Mouse (Mus musculus) megakaryocyte progenitor cell, adult 5-6 weeks (primary cell): ENCODE results near the gene Asb17. TPM values are rescaled to one million over a fixed set of nuclear protein-coding genes. Genes with fewer than 3 reads are reported as not detected.
A peak's percentile ranks its signal among the peaks of the same experiment; 100 is the strongest.
"Not testable (repeated sequence)": the region's sequence is repeated elsewhere in the genome, so short reads cannot be mapped to it uniquely, and the experiment has no call there.

ENCODE experiments used
- ATAC-seq: replicated peaks from 2 replicates; pipeline ENCODE4 v1.8.0; 2016; ENCODE audit warnings: mild to moderate bottlenecking, moderate TSS enrichment, inconsistent platforms; ENCODE audit not compliant: poor library complexity
- total RNA-seq, 2 experiments: library from RNA; stranded (forward) in 1 of 2; stranded (reverse) in 1 of 2; fragments of 157-497, 149-512 nt in 1 of 2; fragments of 200-1000 nt in 1 of 2; gene quantifications; 2 replicates each; pipeline versions ENCODE4 v1.2.3 to v1.2.4; 2015 to 2017

Gene Asb17
- total RNA-seq (2015) (0.51 and 0.64 TPM in 2 replicates), total RNA-seq (2017) (1.2 and 1.8 TPM in 2 replicates)

DNA sequence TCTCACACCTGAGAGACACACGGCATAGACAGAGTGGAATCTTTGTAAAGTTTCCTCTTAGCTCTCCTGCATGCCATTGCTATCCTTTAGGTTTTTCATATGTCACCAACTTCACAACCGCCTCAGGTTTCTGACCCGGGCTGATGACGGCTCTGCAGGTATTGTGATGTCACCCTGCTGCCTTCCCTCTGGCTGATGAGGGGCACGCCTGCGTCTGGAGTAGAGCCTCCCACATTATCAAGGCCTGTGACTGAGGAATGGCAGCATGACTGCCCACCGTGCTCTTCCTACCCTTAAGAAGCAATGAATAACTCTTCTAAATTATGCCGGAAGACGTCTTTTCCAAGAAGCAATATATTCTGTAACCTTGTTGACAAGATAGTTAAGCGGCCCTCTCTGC is at the start of gene Asb17:
Gene Asb17, plus strand, starts transcription at position 180 of the 400 bp plus-strand sequence.
- no peak for ATAC-seq

DNA sequence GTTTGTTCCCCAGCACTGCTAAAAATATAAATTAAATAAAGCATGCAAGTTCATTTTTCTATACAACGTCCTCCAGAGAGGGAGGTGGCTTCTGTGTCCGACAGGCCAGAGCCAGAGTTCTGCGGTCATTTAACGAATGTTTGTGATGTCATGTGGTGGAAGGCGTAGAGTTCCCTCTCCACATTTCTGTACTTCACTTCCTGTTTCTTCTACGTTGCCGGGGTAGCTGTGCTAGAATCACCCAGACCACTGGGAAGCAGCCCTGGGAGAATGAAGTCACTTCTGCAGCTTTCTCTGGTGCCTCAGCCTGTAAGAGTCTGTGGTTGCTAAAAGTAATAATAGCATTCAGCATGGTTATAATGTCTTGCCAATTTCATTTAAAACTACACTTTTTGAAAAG is 46.4 kb upstream of the Asb17 start:
- peak; percentile 93 for ATAC-seq

DNA sequence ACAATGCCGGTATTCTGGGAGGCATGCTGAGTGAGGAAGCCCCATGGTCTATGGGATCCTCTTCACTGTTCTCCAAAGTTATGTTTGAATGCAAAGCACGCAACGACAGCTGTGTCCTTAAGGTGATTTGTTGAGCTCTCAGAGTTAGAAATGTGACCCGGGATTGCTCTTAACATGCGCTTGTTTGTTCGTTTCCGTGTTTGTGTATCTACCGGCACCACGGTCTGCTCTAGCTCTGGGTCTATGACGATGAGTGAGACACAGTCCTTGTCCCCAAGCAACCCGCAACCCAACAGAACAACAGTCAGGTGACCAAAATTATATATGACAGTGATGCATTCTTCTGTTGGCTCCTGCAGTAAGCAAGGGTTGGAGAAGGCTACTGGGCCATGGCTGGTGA is 44.4 kb upstream of the Asb17 start:
- ATAC-seq: no peak

DNA sequence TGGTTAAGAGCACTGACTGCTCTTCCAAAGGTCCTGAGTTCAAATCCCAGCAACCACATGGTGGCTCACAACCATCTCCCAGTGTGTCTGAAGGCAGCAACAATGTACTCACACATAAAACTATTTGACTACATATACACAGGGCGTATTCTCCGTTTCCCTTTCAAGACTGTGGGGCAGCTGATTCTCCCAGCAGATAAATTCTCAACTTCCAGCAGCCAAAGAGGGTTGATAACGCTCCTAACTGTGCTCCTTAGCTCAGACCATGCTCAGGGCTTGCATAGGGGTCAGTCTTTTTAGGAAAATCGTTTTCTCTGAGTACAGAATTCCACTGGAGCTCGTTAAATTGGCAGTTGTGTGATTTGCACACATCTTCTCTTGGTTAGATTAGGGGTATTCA is 43.3 kb upstream of the Asb17 start:
- no peak for ATAC-seq

DNA sequence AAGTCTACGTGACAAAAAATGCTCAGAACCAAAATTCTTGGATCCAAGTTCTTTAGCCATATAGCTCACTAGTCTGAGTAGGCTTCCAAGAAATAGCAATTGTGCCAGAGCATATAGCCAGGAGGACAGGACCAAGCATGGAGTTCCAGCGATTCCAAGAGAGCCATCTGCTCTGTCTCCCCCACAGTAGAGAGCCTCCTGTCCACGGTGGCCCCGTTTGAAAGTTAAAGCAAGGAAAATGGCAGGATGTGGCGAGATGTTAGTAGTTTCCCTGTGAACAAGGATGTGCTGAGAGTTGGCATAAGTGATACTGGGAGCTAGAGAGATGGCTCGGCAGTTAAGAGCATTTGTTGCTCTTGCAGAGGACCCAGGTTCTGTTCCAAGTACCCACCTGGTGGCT is 42.5 kb upstream of the Asb17 start:
- no peak for ATAC-seq

DNA sequence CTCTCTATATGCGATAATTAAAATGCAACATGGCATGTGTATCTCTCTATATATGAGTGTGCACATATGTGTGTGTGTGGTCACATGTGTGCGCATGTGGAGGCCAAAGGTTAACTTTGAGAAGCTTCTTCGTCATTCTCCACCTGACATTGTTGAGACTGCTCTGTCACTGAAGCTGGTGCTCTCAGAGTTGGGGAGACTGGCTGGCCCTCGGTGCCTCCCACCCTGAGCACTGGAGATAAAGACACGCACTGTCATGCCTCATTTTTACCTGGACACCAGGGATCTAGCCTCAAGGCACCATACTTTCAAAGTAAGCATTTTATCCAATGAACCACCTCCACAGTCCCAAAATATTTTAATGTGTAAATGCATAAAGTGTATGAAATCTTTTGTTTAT is 41.4 kb upstream of the Asb17 start:
- 0 out of 2 replicates have a peak, but pooled peaks have one; percentile 26 for ATAC-seq

DNA sequence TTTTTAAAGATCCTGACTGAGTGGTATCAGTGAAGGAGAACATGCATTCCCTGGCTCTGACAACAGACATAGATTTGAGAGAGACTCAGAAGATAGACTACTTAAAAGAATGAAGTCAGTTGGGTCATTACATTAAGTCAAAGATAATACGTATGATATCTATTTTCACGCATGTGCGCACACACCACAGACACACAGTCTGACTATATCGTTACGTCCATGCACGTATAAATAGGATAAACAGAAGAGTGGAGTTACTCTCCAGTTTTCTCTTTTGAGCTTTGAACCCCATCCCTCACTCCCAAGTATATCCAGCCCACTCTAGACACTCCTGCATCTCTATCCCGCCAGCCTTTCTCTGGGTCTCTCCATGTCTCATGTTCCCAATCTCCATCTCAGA is 40.0 kb upstream of the Asb17 start:
- ATAC-seq: no peak

DNA sequence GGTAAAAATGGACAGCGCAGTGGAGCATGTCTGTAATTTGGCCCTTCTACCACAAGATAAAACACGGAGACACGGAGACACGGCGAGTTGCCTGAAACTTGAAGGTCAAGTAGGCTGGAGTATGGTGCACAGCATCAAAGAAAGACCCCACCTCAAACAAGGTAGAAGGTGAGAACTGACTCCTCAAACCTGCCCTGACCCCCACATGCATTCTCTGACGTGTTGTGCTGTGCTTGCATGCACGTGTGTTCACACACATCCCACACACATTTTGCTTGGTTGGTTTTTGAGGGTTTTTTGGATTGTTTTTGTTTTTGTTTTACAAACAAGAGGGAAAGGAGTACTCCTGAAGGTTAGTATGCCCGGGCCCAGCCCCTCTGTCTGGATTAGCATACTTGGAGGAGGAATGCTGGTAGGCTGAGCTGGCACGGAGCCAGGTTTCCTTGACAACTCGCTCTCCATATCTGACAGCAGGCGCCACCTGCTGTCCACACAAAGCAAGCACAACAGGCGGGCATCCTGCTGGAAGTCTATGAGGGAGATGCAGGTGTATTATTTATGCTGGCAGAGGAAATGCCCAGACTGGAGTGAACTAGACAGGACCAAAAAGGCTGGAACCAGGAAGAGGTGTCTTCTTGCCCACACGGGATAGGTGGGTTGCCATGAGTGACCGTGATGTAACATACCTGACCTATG is 37.8 kb upstream of the Asb17 start:
- ATAC-seq: peak; percentile 86

DNA sequence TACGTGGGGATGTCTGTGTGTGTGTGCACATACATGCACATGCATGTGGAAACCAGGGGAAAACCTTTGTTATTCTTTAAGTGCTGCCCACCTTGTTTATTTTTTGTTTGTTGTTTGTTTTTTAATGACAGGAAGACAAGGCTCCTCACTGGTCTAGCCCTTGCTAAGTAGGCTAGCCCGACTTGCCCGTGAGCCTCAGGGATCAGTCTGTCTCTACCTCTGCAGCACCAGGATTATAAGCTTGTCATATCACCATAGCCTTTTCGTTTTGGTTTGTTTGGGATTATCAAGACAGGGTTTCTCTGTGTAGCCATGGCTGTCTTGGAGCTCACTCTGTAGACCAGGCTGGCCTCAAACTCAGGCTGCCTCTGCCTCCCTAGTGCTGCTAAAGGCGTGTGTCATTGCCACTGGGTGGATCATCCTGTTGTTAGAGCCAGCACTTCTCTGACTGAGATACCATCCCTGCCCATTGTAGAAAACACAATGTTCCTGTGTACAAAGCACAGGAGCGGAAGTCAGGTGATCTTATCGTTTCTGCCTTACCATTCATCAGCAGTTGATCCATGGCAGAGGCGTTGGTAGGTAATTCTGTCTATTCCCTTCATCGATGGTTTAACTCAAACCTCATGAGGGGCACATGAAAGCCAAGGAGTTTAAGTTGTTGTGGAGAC is 37.1 kb upstream of the Asb17 start:
- no peak for ATAC-seq

DNA sequence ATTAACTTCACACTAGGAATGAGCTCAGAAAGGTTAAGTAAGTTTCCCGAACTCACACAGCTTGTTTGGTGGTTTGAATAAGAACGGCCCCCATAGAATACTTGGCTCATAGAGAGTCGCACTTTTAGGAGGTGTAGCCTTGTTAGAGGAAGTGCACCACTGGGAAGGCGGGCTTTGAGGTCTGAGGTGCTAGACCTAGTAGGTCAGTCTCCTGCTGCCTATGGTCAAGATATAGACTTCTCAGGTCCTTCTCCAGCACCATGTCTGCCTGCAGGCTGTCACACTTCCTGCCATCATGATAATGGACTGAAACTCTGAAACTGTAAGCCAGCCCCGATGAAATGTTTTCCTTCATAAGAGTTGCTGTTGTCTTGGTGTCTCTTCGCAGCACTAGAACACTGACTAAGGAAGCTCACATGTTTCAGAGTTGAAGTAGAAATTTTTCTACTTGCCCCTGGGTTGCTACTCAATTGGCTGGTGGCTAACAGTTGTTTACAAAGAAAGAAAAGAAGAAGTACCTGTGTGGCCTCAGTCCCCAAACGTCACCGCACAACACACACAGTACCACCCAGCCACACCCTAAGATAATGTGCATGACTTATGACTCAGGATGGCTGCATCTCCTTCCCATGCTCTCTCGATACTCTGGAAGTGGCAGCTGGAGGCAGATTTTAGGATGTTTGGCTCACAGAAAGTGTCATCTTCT is 36.4 kb upstream of the Asb17 start:
- peak; percentile 36; the same call in 1 of the 2 replicates for ATAC-seq

DNA sequence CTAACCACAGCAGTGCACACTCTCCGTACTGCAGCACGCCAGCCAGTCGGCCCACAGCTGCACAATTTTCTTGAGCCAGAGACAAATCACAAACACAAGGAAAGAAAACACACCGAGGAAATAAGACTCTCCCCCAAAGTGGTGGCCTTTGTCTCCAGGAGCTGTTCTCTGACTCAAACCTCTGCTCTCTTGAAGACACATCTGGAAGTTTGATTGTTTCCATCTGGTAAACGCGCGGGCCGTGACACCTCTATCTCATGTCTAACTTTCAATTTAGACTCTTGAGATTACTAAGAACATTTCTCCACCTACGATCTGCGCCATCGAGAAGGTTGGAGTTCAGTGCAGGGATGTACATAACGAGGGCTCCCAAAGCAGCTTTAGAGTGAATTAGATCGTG is 35.6 kb upstream of the Asb17 start:
- ATAC-seq: no peak

DNA sequence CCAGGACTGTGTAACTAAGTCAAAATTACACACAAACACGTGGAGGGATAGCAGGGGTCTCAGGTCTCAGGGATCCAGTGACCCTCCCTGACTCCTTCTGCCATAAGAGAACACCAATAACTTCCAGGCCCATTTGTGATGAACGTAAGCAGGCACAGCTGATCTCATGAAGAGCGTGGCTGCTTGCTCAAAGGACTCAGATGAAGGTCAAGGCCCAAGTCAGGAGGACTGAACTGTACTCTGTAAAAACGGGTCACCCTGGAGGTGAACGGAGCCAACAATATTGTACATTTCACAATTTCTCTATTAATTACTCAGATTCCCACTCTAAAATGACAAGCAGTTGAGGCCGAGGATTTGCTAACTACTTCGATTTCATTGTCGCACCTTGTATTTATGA is 30.0 kb upstream of the Asb17 start:
- no peak for ATAC-seq

DNA sequence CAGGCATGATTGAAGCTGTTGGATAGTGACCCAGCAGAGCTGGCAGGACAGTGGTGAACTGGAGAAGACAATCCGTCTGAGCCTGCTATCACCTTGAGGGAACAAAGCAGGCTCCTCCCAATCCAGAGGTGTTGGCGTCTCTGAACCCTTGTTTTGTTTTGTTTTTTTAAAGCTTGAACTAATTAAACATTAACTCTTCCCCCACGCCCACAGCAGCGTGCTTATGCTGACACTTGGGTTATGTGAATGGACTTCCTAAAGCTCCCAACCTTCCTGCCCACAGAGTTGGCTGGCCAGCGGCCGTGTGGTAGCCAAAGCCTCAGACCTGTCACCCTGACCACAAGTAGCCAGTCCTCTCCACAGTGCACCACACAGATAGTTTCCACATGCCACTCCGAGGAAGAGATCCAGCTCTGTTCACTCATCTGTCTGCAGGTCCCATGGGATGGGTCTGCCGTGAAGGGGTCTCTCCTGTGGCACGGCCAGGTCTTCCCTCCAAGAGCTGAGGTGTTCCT is 26.6 kb upstream of the Asb17 start:
- ATAC-seq: no peak

DNA sequence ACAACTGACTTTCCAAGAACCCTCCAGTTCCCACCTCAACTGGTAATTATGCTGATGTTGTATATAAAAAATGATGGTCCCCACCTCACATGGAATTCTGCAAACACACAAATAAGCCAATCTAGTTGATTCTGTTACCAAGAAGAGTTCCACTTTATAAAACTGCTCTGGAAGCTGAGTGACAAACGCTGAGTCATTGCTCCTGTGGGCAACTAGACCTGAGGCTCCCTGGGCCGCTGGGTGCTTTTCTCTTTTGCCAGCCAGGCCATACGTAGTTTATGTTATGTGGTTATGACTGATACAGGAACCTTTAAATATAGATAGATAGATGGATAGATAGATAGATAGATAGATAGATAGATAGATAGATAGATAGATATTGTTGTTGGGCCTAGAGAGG is 25.3 kb upstream of the Asb17 start:
- peak; percentile 66 for ATAC-seq

DNA sequence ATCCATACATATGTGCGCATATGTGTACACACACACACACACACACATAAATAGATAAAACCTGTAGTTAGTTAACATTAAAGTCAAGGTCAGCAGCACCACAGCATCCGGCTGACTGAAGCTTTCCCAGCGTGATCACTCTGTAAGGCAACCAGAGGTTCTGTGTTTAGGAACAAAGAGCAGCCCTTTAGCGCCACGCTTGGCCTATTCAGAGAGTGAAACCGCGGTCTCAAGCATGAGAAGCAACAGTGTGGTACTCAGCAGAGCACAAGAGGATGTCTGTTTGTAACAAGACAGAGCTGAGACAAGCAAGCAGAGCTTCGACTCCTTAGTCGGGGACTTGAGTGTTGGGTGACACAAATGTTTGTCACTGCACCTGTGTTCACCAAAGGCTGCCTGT is 24.6 kb upstream of the Asb17 start:
- no peak for ATAC-seq

DNA sequence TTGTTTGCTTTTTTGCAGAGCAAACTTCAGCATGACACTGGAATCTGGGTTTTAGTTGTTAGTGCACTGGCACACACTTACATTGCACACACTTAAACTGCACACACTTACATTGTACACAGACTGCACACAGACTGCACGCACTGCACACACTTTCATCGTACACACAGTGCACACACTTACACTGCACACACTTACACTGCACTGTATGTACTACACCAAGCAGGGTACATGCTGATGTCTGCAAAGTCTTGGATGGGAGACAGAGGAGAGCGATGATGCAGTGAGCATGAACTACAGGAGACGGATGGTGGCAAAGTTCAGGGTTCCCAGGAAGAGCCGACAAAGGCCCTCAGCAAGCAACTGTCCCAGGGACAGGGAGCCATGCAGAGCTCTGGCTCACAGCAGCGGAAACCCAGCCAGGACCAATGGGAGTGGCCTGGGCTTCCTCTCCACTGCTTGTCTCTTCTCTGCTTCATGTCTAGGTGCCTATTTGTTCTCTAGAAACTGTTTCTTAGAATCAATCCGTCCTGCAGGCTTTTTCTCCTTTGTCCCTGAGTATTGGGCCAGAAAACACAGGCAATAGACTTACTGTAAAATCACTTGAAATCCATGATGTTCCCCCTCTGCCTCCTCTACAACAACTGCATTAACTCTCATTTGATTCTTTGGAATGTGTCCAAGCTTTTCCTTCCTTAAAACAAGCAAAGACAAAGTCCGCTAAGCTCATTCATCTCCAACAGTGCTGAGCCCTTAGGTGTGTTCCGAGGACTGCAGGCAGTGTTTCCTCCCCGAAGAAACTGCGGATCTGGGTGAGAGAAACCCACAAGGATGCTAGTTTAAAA is 20.1 kb upstream of the Asb17 start:
- 0 out of 2 replicates have a peak, but pooled peaks have one; percentile 35 for ATAC-seq

DNA sequence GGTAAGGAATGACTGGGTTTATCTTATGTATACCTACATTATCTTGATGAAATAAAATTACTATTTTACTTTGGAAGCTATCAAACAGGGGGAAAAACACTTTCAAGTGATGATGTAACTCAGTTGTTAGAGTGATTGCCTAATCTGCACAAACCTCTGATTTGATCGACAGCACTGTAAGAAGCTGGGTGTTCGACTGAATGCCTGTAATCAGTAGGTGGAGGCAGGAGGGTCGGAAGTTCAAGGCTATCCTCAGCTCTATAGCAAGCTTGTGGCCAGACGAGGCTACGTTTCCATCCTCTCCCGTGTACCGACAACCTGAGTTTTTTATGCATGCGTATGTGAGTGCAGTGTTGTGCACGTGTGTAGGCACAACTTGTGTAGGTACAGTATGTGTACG is 18.8 kb upstream of the Asb17 start:
- 0 out of 2 replicates have a peak, but pooled peaks have one; percentile 30 for ATAC-seq

DNA sequence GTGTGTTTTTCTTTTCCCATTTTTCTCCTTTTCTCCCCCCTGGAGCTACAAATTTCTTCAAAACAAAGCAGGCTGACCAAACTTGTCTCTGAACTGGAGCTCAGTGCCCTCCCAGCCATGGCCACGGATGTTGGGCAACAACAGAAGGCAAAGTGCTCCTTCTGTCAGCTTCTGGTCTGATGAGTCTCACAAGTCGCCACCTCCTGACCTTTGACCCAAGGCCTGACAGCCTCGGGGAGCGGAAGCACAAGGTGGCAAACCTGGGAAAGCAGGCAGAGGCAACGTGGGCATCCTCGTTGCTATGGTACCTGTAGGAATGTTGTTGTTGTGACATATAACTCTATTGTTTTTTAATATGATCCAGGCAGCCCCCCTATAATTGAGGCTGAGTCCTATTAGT is 17.4 kb upstream of the Asb17 start:
- ATAC-seq: no peak

DNA sequence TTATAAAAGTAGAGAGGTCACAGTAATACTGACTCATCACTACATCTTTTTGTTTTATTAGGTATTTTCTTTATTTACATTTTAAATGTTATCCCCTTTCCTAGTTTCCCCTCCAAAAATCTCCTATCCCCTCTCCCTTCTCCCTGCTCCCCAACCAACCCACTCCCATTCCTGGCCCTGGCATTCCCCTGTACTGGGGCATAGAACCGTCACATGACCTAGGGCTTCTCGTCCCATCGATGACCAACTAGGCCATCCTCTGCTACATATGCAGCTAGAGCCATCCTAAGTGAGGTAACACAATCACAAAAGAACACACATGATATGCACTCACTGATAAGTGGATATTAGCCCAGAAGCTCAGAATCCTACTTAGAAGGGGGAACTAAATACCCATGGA is 14.2 kb upstream of the Asb17 start:
- not testable (repeated sequence) for ATAC-seq

DNA sequence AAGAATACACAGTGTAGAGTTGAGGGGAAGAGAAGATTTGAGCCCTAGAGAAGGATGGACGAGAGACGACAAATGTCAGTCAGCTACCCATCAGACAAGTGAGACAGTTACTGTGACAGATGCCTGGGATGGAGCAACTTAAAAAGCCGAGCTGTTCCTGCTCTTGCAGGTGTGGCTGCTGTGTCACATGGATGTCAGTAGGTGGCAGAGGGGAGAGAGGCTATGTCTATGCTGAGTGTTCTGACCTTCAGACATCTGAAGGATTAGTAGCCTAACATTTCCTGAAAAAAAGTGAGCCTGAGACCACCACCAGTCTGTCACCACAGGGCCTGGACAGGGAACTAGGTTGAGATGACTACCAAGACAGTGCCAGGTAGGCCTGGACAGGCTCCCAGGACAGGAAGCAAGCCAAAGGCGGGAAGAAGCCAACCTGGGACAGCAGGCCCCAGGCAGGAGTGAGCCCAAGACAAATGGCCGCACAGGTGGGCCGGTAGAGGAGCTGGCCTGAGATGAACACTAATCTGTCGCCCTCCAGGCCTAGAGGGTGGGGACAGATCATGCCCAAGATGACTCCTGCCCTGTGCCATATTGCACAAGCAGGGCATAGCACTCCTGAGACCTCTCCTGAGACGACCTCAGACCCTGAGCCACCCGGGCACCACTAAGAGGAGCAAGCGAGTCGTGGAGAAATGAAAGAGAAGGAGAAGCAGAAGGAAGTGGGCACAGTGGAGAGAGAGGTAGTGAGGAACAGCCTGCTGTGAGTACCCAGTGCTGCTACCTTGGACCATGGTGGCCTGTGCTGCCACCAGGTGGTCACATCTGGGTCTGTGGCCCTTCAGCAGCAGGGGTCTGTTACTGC is 12.8 kb upstream of the Asb17 start:
- ATAC-seq: peak; percentile 86
